Mouse (Mus musculus): ENCODE results near the gene BC030870. TPM values are rescaled to one million over a fixed set of nuclear protein-coding genes. Genes with fewer than 3 reads are reported as not detected.
"Not testable (repeated sequence)": the region's sequence is repeated elsewhere in the genome, so short reads cannot be mapped to it uniquely, and the experiment has no call there.

BC030870 gene
- polyA plus RNA-seq (2012; rRNA removed) = 2.9 and 3.6 TPM in 2 replicates

- Histone ChIP-seq H3K4me3 (ENCODE audit: low read depth, low read length) (peak within 1 kb of the TSS; percentile 67), H3K27me3 (ENCODE audit: control insufficient read depth, insufficient read depth, low read length) (no peaks in the 10 kb centered on the region), H3K27ac (ENCODE audit: insufficient read depth, low read depth, low read length) (peak within 1 kb of the TSS; percentile 75), H3K36me3 (ENCODE audit: control insufficient read depth, insufficient read depth, low read length) (no peaks in the 10 kb centered on the region), H3K4me1 (ENCODE audit: control insufficient read depth, insufficient read depth, insufficient read length, low read length) (no peaks in the 10 kb centered on the region)
- TF ChIP-seq POLR2A (IDR thresholded peaks at IDR 0.05; ENCODE audit: low read depth, low read length) (no peak), CTCF (IDR thresholded peaks at IDR 0.05; ENCODE audit: extremely low read depth, insufficient read length, insufficient replicate concordance, low read depth, low read length) (no peak)
- 13% methylated on average over 15 of the region's 15 CpGs for WGBS
Observed at GRCm38 (mm10) chr8:65129199-65129788, at the start of gene BC030870. TSS of gene BC030870 (minus strand) at chr8:65129563.

GRCm38 (mm10) chr8:65174746-65175476 is 45.5 kb upstream of the BC030870 start:
- Histone ChIP-seq H3K27ac (ENCODE audit: insufficient read depth, low read depth, low read length) (peak overlapping the region; percentile 33; the same call in 1 of the 2 replicates), H3K36me3 (ENCODE audit: control insufficient read depth, insufficient read depth, low read length) (no peaks in the 10 kb centered on the region), H3K27me3 (ENCODE audit: control insufficient read depth, insufficient read depth, low read length) (no peaks in the 10 kb centered on the region), H3K4me3 (ENCODE audit: low read depth, low read length) (no peak overlapping the region), H3K4me1 (ENCODE audit: control insufficient read depth, insufficient read depth, insufficient read length, low read length) (no peaks in the 10 kb centered on the region; the same call in 1 of the 2 replicates)
- TF ChIP-seq POLR2A (IDR thresholded peaks at IDR 0.05; ENCODE audit: low read depth, low read length) = no peak
- 25% methylated on average over 3 of the region's 3 CpGs for WGBS

GRCm38 (mm10) chr8:65169184-65169583 is 39.8 kb upstream of the BC030870 start:
- H3K4me1 ChIP-seq (ENCODE audit: control insufficient read depth, insufficient read depth, insufficient read length, low read length) = no peaks in the 10 kb centered on the region; the same call in 1 of the 2 replicates
- H3K36me3 ChIP-seq (ENCODE audit: control insufficient read depth, insufficient read depth, low read length) = no peaks in the 10 kb centered on the region
- 89% methylated on average over 3 of the region's 3 CpGs for WGBS

GRCm38 (mm10) chr8:65160676-65161075 is 31.3 kb upstream of the BC030870 start:
- H3K27ac ChIP-seq (ENCODE audit: insufficient read depth, low read depth, low read length); H3K4me1 ChIP-seq (ENCODE audit: control insufficient read depth, insufficient read depth, insufficient read length, low read length); H3K36me3 ChIP-seq (ENCODE audit: control insufficient read depth, insufficient read depth, low read length); H3K27me3 ChIP-seq (ENCODE audit: control insufficient read depth, insufficient read depth, low read length); H3K4me3 ChIP-seq (ENCODE audit: low read depth, low read length): not testable (repeated sequence)
- 9% methylated on average over 1 of the region's 1 CpGs for WGBS

More at GRCm38 (mm10) chr8:65169184-65169583, 39.8 kb upstream of the BC030870 start:
- Histone ChIP-seq H3K27me3 (ENCODE audit: control insufficient read depth, insufficient read depth, low read length) (no peaks in the 10 kb centered on the region), H3K27ac (ENCODE audit: insufficient read depth, low read depth, low read length) (no peak overlapping the region), H3K4me3 (ENCODE audit: low read depth, low read length) (no peak overlapping the region)
- TF ChIP-seq POLR2A (IDR thresholded peaks at IDR 0.05; ENCODE audit: low read depth, low read length) (no peak), CTCF (IDR thresholded peaks at IDR 0.05; ENCODE audit: extremely low read depth, insufficient read length, insufficient replicate concordance, low read depth, low read length) (no peak)

GRCm38 (mm10) chr8:65159096-65159748 is 29.9 kb upstream of the BC030870 start:
- WGBS = 56% methylated on average over 14 of the region's 14 CpGs
- H3K27ac ChIP-seq (ENCODE audit: insufficient read depth, low read depth, low read length) = no peak overlapping the region
- H3K4me1 ChIP-seq (ENCODE audit: control insufficient read depth, insufficient read depth, insufficient read length, low read length) = no peaks in the 10 kb centered on the region
- no peaks in the 10 kb centered on the region for H3K27me3 ChIP-seq (ENCODE audit: control insufficient read depth, insufficient read depth, low read length)
- no peak overlapping the region for H3K4me3 ChIP-seq (ENCODE audit: low read depth, low read length)
- no peaks in the 10 kb centered on the region for H3K36me3 ChIP-seq (ENCODE audit: control insufficient read depth, insufficient read depth, low read length)
- no peak for TF ChIP-seq CTCF (IDR thresholded peaks at IDR 0.05; ENCODE audit: extremely low read depth, insufficient read length, insufficient replicate concordance, low read depth, low read length)
- no peak for TF ChIP-seq POLR2A (IDR thresholded peaks at IDR 0.05; ENCODE audit: low read depth, low read length)

- H3K4me3 ChIP-seq (ENCODE audit: low read depth, low read length) = no peak overlapping the region
- no peaks in the 10 kb centered on the region for H3K36me3 ChIP-seq (ENCODE audit: control insufficient read depth, insufficient read depth, low read length)
- TF ChIP-seq POLR2A (IDR thresholded peaks at IDR 0.05; ENCODE audit: low read depth, low read length) = no peak
- no peak for TF ChIP-seq CTCF (IDR thresholded peaks at IDR 0.05; ENCODE audit: extremely low read depth, insufficient read length, insufficient replicate concordance, low read depth, low read length)
- 73% methylated on average over 4 of the region's 4 CpGs for WGBS
- H3K27ac ChIP-seq (ENCODE audit: insufficient read depth, low read depth, low read length) = no peak overlapping the region
- H3K4me1 ChIP-seq (ENCODE audit: control insufficient read depth, insufficient read depth, insufficient read length, low read length) = no peaks in the 10 kb centered on the region
- no peaks in the 10 kb centered on the region for H3K27me3 ChIP-seq (ENCODE audit: control insufficient read depth, insufficient read depth, low read length)
Observed at GRCm38 (mm10) chr8:65157901-65158300, 28.5 kb upstream of the BC030870 start.

GRCm38 (mm10) chr8:65138830-65139466 is 9.6 kb upstream of the BC030870 start:
- Histone ChIP-seq H3K27me3 (ENCODE audit: control insufficient read depth, insufficient read depth, low read length) (no peaks in the 10 kb centered on the region), H3K4me1 (ENCODE audit: control insufficient read depth, insufficient read depth, insufficient read length, low read length) (no peaks in the 10 kb centered on the region), H3K27ac (ENCODE audit: insufficient read depth, low read depth, low read length) (no peak overlapping the region), H3K36me3 (ENCODE audit: control insufficient read depth, insufficient read depth, low read length) (no peaks in the 10 kb centered on the region), H3K4me3 (ENCODE audit: low read depth, low read length) (no peak overlapping the region)
- 54% methylated on average over 3 of the region's 3 CpGs for WGBS
- TF ChIP-seq POLR2A (IDR thresholded peaks at IDR 0.05; ENCODE audit: low read depth, low read length) = no peak
- TF ChIP-seq CTCF (IDR thresholded peaks at IDR 0.05; ENCODE audit: extremely low read depth, insufficient read length, insufficient replicate concordance, low read depth, low read length) = no peak

Measured in small intestine, adult 2 months (tissue).